Mouse (Mus musculus): ENCODE measurements around the gene Pcca. TPM values are rescaled to one million over a fixed set of nuclear protein-coding genes. Genes with fewer than 3 reads are reported as not detected.
A peak's percentile ranks its signal among the peaks of the same experiment; 100 is the strongest.

Pcca gene
- polyA plus RNA-seq, 1 experiment from 2014 or later = 12.6 TPM

DNA sequence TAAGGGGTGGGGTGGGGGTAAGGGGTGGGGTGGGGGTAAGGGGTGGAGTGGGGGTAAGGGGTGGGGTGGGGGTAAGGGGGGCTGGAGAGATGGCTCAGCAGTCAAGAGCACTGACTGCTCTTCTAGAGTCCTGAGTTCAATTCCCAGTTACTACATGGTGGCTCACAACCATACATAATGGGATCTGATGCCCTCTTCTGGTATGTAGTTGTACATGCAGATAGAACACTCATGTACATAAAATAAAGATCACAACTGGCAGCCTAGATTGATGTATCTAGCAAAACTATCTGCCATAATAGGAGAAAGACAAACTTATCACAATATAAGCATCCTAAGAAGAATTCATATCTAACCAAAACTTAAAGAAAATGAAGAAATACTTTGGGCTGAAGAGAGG lies 364.4 kb downstream of the Pcca start:
- no peak for ATAC-seq (ENCODE audit: low read depth)
- DNase-seq = no peak
- H3K9me3 ChIP-seq (replicated peaks) = no peaks in the 10 kb centered on the region
- no peak overlapping the region for H3K4me3 ChIP-seq (replicated peaks)
- no peak overlapping the region for H3K9ac ChIP-seq
- H3K4me1 ChIP-seq (replicated peaks) = no peaks in the 10 kb centered on the region; the same call in 1 of the 2 replicates
- no peaks in the 10 kb centered on the region; the same call in 1 of the 2 replicates for H3K36me3 ChIP-seq
- H3K4me2 ChIP-seq = no peak overlapping the region
- H3K27ac ChIP-seq = no peak overlapping the region
- H3K27me3 ChIP-seq = no peaks in the 10 kb centered on the region

DNA sequence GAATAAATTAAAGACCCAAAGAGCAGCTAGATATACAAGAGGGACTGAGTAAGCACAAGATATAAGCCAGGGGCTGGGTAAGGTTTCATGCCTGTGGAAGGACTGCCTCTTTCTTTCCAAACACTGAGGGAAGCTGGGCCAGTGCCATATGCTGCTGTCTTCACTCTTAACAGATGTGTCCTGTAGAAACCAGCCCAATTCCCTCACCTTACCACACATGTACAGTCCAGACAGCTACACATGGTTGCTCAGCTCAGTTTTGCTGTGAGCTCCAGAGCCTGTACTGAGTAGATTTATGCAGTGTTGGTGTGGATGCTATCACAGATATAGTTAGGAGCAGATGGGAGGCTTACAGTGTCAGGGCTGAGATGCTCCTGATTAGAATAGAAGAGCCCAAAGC lies 366.6 kb downstream of the Pcca start:
- H3K36me3 ChIP-seq = peaks cover 6% of the 10 kb centered on the region; the same call in 1 of the 2 replicates
- ATAC-seq (ENCODE audit: low read depth) (no peak), DNase-seq (no peak)
- no peaks in the 10 kb centered on the region; the same call in 1 of the 2 replicates for H3K4me1 ChIP-seq (replicated peaks)
- H3K4me3 ChIP-seq (replicated peaks) = no peak overlapping the region
- no peak overlapping the region for H3K4me2 ChIP-seq
- no peaks in the 10 kb centered on the region for H3K27me3 ChIP-seq
- no peak overlapping the region for H3K9ac ChIP-seq
- no peaks in the 10 kb centered on the region for H3K9me3 ChIP-seq (replicated peaks)
- H3K27ac ChIP-seq = no peak overlapping the region

DNA sequence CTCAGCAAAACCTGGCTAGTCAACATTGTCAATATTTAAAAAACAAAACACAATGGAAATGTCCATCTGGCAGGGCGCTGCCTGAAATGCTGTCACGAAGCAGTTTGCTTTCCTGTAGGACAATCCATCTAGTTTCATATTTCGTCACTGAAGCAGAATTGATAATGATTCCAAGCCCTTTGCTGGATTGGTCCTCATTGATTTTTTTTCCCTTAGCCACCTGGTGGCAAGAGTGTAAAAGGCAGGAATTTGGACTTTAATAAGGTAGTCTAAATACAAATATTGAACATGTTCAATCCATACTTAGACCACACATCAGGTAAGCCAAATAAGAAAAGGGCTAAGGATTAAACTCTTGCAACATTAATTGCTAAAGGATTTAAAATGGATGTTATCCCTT lies 367.1 kb downstream of the Pcca start:
- DNase-seq = no peak
- no peaks in the 10 kb centered on the region for H3K27me3 ChIP-seq
- 68% methylated on average over 3 of the region's 3 CpGs for WGBS (ENCODE audit: insufficient replicate concordance)
- no peak overlapping the region for H3K27ac ChIP-seq
- no peaks in the 10 kb centered on the region; the same call in 1 of the 2 replicates for H3K4me1 ChIP-seq (replicated peaks)
- H3K9me3 ChIP-seq (replicated peaks) = no peaks in the 10 kb centered on the region
- no peak overlapping the region for H3K4me3 ChIP-seq (replicated peaks)
- H3K9ac ChIP-seq = no peak overlapping the region
- peaks cover 6% of the 10 kb centered on the region; the same call in 1 of the 2 replicates for H3K36me3 ChIP-seq
- no peak for ATAC-seq (ENCODE audit: low read depth)
- no peak overlapping the region for H3K4me2 ChIP-seq

DNA sequence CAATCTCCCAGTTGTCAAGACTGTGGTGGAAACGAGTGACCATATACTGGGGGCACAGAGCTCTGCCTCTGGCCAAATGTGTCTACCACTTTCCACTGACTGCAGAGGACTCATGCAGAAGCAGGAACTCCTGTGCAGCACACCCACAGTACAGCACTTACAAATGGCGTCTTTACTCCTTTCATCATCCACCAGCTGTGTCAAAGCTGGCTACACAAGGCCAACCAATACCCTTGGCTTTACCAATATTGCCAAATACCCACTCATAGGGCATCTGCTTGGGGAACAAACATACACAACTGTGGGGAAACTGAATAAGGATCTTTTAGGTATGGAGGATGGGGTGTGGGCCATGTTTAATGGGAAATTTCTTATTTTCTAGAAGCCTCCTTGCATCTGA lies 367.6 kb downstream of the Pcca start:
- no peak for DNase-seq
- Histone ChIP-seq H3K9me3 (replicated peaks) (no peaks in the 10 kb centered on the region), H3K9ac (no peak overlapping the region), H3K4me3 (replicated peaks) (no peak overlapping the region), H3K27me3 (no peaks in the 10 kb centered on the region), H3K36me3 (peaks cover 6% of the 10 kb centered on the region; the same call in 1 of the 2 replicates), H3K4me2 (no peak overlapping the region), H3K27ac (no peak overlapping the region), H3K4me1 (replicated peaks) (no peaks in the 10 kb centered on the region; the same call in 1 of the 2 replicates)
- WGBS (ENCODE audit: insufficient replicate concordance) = 57% methylated on average over 2 of the region's 2 CpGs
- no peak for ATAC-seq (ENCODE audit: low read depth)

DNA sequence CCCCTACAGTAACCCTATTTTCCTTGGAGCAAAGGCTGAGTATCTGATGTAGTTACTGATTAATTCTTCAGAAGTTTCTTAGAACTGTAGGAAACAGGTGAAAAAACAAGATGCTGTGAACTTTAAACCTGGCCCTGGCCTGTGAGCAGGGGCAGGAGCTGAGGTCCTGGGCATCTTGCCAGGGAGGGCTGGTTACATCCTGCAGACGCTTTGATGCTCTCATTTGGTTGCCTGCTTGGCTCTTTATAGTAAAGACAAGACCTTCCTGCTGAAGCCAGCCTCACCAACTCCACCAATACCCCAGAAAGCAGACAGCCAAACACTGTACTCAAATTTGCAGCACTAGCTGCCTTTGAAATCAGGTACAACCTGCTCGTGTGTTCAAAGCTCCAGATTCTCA lies 368.0 kb downstream of the Pcca start:
- Histone ChIP-seq H3K36me3 (peaks cover 6% of the 10 kb centered on the region; the same call in 1 of the 2 replicates), H3K4me1 (replicated peaks) (no peaks in the 10 kb centered on the region; the same call in 1 of the 2 replicates), H3K9me3 (replicated peaks) (no peaks in the 10 kb centered on the region), H3K27ac (no peak overlapping the region), H3K27me3 (no peaks in the 10 kb centered on the region), H3K4me3 (replicated peaks) (no peak overlapping the region), H3K9ac (no peak overlapping the region), H3K4me2 (no peak overlapping the region)
- DNase-seq = no peak
- WGBS (ENCODE audit: insufficient replicate concordance) = 58% methylated on average over 2 of the region's 2 CpGs
- no peak for ATAC-seq (ENCODE audit: low read depth)

DNA sequence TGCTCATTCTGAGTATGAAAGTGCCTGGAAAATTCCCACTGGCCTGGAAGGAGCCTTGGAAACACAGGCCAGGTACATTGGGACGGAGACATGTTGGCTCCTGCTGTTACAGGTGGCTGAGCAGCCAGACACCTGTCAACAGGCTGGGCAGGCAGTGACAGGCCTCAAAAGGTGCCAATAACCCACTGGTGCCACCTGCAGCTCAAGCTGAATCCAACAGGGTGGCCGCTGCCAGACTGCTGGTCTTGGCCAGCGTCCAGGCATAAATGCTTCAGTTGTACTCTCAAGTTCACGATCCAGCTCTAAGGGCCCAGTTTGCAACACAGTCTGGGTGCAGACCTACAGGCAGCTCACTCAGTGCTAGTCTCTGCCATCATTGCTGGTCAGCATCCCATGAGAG lies 368.8 kb downstream of the Pcca start:
- no peaks in the 10 kb centered on the region for H3K27me3 ChIP-seq
- H3K9ac ChIP-seq = no peak overlapping the region
- 75% methylated on average over 4 of the region's 4 CpGs for WGBS (ENCODE audit: insufficient replicate concordance)
- H3K4me1 ChIP-seq (replicated peaks) = no peaks in the 10 kb centered on the region; the same call in 1 of the 2 replicates
- ATAC-seq (ENCODE audit: low read depth) = no peak
- H3K9me3 ChIP-seq (replicated peaks) = no peaks in the 10 kb centered on the region
- H3K27ac ChIP-seq = no peak overlapping the region
- H3K4me2 ChIP-seq = no peak overlapping the region
- DNase-seq = no peak
- peaks cover 6% of the 10 kb centered on the region; the same call in 1 of the 2 replicates for H3K36me3 ChIP-seq
- no peak overlapping the region for H3K4me3 ChIP-seq (replicated peaks)

DNA sequence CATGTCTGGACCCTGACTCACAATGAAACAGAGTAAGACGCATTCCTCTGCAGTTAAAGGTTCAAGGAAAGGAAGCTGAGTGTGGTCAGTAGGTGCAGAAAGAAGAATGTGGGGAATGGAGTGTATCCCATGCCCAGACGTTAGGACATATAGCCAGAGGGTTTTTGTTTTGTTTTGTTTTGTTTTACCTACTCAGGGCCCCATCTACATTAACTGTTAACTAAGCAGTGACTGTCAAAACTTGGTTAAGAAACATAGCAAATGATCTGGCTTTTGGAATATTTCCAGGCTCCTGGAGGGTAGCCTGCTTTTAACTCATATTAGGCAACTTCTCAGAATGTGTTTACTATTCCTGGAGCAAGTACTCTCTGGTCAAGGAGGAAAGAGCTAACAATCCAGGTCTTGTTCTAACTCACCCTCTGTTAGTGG lies 369.8 kb downstream of the Pcca start:
- Histone ChIP-seq H3K4me2 (no peak overlapping the region), H3K4me1 (replicated peaks) (peaks cover 3% of the 10 kb centered on the region; the same call in 1 of the 2 replicates), H3K36me3 (peaks cover 6% of the 10 kb centered on the region; the same call in 1 of the 2 replicates), H3K9ac (no peak overlapping the region), H3K4me3 (replicated peaks) (no peak overlapping the region), H3K27me3 (no peaks in the 10 kb centered on the region), H3K9me3 (replicated peaks) (no peaks in the 10 kb centered on the region), H3K27ac (no peak overlapping the region)
- DNase-seq = no peak
- ATAC-seq (ENCODE audit: low read depth) = no peak
- WGBS (ENCODE audit: insufficient replicate concordance) = 54% methylated on average over 2 of the region's 2 CpGs

DNA sequence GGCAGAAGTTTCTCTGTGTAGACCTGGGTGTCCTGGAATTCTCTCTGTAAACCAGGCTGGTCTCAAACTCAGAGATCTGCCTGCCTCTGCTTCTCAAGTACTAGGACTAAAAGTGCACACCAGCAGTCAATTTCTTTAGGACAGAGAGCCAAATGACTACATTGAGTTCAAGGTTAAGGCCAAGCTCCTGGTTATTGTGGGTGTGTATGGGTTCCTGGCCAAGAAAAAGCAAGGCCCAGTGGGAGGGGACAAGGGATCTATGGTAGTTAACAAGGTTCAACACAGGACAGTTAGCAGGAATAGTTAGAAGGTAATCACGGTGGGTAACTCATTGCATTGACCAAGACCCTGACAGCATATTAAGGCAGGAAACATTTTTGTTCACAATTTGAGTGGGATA lies 370.9 kb downstream of the Pcca start:
- H3K27ac ChIP-seq = no peak overlapping the region
- H3K9ac ChIP-seq = no peak overlapping the region
- DNase-seq = no peak
- peaks cover 3% of the 10 kb centered on the region; the same call in 1 of the 2 replicates for H3K4me1 ChIP-seq (replicated peaks)
- no peak overlapping the region for H3K4me2 ChIP-seq
- H3K36me3 ChIP-seq = peaks cover 6% of the 10 kb centered on the region; the same call in 1 of the 2 replicates
- H3K9me3 ChIP-seq (replicated peaks) = no peaks in the 10 kb centered on the region
- ATAC-seq (ENCODE audit: low read depth) = no peak
- H3K4me3 ChIP-seq (replicated peaks) = no peak overlapping the region
- WGBS (ENCODE audit: insufficient replicate concordance) = 82% methylated on average over 1 of the region's 1 CpGs
- no peaks in the 10 kb centered on the region for H3K27me3 ChIP-seq

DNA sequence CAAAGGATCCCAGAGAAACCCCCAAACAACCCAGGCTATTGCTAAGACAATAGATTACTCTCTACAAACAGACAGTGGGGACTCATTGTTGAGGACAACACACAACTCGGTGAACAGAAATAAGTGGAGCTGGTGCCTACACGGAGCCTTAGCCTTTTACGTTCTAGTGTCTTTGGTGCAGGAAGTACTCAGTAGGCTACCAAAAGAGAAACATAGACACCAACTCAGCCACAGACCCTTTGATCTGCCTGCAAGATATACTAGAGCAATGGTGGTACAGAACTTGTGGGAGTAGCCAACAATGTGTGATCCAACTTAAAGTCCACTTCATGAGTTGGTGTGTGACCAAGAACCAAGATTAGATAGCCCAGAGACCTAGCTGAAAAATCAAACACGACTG lies 374.0 kb downstream of the Pcca start:
- 77% methylated on average over 4 of the region's 4 CpGs for WGBS (ENCODE audit: insufficient replicate concordance)
- Histone ChIP-seq H3K4me3 (replicated peaks) (no peak overlapping the region), H3K4me1 (replicated peaks) (peaks cover 10% of the 10 kb centered on the region; the same call in 1 of the 2 replicates), H3K4me2 (no peak overlapping the region), H3K27me3 (no peaks in the 10 kb centered on the region), H3K9me3 (replicated peaks) (no peaks in the 10 kb centered on the region), H3K36me3 (peaks cover 6% of the 10 kb centered on the region; the same call in 1 of the 2 replicates), H3K9ac (no peak overlapping the region), H3K27ac (no peak overlapping the region)
- DNase-seq (no peak), ATAC-seq (ENCODE audit: low read depth) (no peak)

DNA sequence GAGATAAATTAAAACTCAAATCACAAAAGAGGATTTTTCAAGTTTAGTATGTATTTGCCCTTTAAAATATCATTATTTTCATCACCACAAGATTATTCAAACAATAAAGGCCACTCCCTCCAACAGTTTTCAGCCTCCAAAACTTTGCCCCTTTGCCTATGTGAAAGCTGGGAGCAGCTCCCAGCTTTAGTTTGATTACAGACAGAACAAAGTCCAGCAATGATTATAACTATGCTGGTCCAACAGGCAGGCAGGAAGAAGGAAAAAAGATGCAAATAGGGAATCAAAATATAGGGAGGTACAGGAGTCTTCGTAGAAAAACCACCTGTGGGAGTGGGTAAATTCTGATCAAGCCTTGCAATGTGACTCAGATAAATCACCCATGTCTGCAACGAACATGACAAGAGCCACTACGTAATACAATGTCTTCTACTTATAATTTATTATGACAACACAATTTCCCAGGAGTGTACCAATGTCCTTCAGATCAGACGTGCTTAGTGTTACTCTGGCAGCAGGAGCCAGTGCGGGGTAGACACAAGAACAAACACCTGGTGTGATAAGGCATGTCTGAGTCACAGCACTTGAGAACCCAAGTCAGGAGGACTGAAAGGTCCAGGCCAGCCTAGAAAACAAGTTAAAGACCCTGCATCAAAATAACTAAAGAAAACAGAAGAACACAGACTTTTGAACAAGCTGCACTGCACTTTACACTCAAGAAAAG lies 375.4 kb downstream of the Pcca start:
- ATAC-seq (ENCODE audit: low read depth) (no peak), DNase-seq (no peak)
- H3K9ac ChIP-seq = no peak overlapping the region
- no peak overlapping the region for H3K4me2 ChIP-seq
- H3K27ac ChIP-seq = peak overlapping the region; percentile 32; the same call in 1 of the 2 replicates
- no peaks in the 10 kb centered on the region for H3K9me3 ChIP-seq (replicated peaks)
- 72% methylated on average over 5 of the region's 5 CpGs for WGBS (ENCODE audit: insufficient replicate concordance)
- H3K27me3 ChIP-seq = no peaks in the 10 kb centered on the region
- no peak overlapping the region for H3K4me3 ChIP-seq (replicated peaks)
- H3K4me1 ChIP-seq (replicated peaks) = peaks cover 14% of the 10 kb centered on the region; the same call in 1 of the 2 replicates
- peaks cover 6% of the 10 kb centered on the region; the same call in 1 of the 2 replicates for H3K36me3 ChIP-seq

DNA sequence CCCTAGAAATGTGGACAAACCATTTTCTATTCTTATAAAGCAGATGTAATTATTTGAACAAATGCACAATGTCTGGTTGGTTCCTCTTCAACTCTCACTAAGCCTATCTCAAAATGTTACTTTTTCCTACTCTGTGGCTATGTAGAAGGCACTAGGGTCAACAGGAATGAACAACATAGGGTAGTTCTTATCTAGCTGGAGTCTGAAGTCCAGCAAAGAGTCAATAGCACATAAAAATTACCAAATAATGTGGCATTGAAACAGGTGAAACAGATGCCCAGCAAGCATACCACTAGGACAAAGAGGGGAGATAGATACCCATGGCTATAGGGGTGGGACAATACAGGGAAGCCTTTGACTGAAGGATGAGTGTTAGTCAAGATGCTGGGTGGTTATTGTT lies 377.1 kb downstream of the Pcca start:
- Histone ChIP-seq H3K4me2 (peak overlapping the region; percentile 83; the same call in 1 of the 2 replicates), H3K4me1 (replicated peaks) (peaks cover 14% of the 10 kb centered on the region; the same call in 1 of the 2 replicates), H3K27me3 (no peaks in the 10 kb centered on the region), H3K4me3 (replicated peaks) (0 out of 2 replicates have a peak overlapping the region, but pooled peaks have one; percentile 2), H3K9ac (no peak overlapping the region), H3K27ac (no peak overlapping the region), H3K36me3 (no peaks in the 10 kb centered on the region), H3K9me3 (replicated peaks) (no peaks in the 10 kb centered on the region)
- no peak for DNase-seq
- 0 out of 2 replicates have a peak, but pooled peaks have one; percentile 6 for ATAC-seq (ENCODE audit: low read depth)

DNA sequence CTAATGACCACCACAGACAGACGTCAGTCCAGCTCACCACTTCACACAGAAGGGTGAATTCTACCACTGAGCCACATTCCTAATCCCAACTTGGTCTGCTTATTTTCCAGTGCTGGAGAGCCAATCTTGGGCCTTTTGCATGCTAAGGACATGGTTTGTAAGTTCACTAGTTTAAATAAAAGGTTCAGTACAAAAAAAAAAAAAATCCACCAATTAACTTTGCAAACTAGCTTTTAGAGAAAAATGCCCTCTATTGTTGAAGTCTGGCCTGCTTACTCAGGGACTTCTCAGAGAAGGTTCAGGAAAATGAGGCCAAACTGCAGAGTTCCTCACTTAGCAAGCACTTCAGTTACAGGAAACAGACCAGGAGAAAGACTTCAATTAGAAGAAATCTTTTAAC lies 378.0 kb downstream of the Pcca start:
- ATAC-seq (ENCODE audit: low read depth) (no peak), DNase-seq (no peak)
- H3K9me3 ChIP-seq (replicated peaks) = no peaks in the 10 kb centered on the region
- 56% methylated on average over 1 of the region's 1 CpGs for WGBS (ENCODE audit: insufficient replicate concordance)
- H3K36me3 ChIP-seq = no peaks in the 10 kb centered on the region
- peak overlapping the region; percentile 83 for H3K4me2 ChIP-seq
- H3K4me1 ChIP-seq (replicated peaks) = peaks cover 14% of the 10 kb centered on the region; the same call in 1 of the 2 replicates
- peak overlapping the region; percentile 75 for H3K4me3 ChIP-seq (replicated peaks)
- H3K9ac ChIP-seq = peak overlapping the region; percentile 79
- H3K27ac ChIP-seq = no peak overlapping the region
- no peaks in the 10 kb centered on the region for H3K27me3 ChIP-seq

Measured in liver, embryonic 13.5 days (tissue).